Mouse (Mus musculus) inflammation-experienced regulatory T-cells, adult 16 weeks (primary cell): Measurements from ENCODE around the gene Gm2897. TPM values are rescaled to one million over a fixed set of nuclear protein-coding genes. Genes with fewer than 3 reads are reported as not detected.

Experiments used
- polyA plus RNA-seq: library from polyadenylated mRNA; unstranded; fragments of 100-300 nt; shearing (Covaris generic); gene quantifications from one replicate; pipeline ENCODE4 v1.2.1, GENCODE M21; 2017

Gm2897 gene
- polyA plus RNA-seq: 2.5 TPM

DNA sequence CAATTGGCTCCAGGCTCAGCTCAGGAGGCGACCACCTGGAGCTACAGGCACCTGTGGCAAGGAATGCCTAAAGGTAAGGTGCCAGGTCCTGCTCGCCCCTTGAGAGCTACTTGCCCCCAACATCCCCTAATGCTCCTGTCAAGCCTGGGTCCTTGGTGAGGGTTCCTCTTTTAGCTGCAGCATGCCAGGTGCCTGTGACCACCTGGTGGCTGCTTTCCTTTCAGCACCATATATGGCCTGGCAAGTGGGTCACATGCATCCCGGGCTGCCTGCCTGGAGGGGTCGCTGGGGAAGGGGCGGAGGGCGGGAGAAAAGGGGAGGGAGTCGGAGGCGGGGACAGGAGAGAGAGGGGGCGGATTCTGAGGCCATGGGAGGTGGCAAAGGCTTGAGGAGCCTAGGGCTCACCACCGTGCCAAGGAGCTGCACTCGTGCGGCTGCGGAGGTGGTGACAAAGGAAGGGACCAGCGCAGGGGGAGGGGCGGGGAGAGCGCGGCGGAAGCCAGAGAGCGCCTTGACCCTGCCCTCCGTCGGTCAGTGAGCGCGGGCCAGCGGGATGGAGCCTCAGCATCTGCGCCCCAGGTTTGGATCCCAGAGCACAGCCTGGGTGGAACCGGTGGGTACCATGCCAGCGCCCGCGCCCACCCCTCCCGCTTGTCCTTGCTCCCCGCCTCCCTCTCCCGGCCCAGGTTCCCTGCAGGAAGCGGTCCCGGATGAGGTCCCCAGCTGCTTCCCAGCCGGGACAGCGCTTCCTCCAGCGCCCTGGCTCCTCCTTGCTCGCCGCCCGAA, at the start of gene Gm2897:
Gm2897 (plus strand) TSS at position 559 of the 786 bp plus-strand sequence.

DNA sequence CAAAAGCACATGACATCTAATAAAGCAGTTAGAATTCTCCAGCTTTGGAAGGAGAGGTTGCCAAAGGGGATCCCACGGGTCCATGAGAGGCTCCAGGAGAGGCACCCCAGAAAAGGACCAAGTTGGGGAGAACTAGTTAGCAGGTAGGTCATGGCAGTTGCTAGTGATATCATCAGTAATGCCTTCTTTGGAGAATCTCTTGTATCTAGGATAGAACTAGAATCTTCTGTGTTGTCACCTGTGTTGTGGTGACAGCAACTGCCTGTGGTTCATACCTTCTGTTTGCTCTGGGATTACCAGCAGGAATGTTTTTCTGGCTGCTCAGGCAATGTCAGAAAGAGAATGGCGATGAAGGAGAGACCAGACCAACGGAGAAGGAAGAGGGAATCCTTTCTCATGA, 19.4 kb upstream of the Gm2897 start, which contains the start of gene Gm2888:
Gm2888 (plus strand) TSS at position 301 of the 400 bp plus-strand sequence.

Other genes starting within 250 kb of the Gm2897 start
- gene Gm2888, start 19.3 kb upstream of the Gm2897 start, polyA plus RNA-seq: not detected
- not detected for gene Gm10340, start 84.7 kb downstream of the Gm2897 start, polyA plus RNA-seq
- gene Gm5795, start 139.0 kb downstream of the Gm2897 start, polyA plus RNA-seq: not detected
- gene D830030K20Rik, start 159.2 kb downstream of the Gm2897 start, polyA plus RNA-seq: 41.3 TPM